Mouse (Mus musculus) cortical plate, adult 2 months (tissue): ENCODE data around the gene Stkld1.

ENCODE experiments used
- CTCF ChIP-seq: fragments of 200-500 bp; IDR thresholded peaks from 2 replicates; pipeline ENCODE4 v1.5.1; 2011; ENCODE audit warnings: mild to moderate bottlenecking, control low read depth, low read length; ENCODE audit not compliant: insufficient read depth; ENCODE audit errors: extremely low read depth
- POLR2A ChIP-seq: fragments of 200-500 bp; IDR thresholded peaks from 2 replicates; pipeline ENCODE4 v1.6.1; 2011; ENCODE audit warnings: mild to moderate bottlenecking, low read length, control low read depth; ENCODE audit not compliant: insufficient read depth; ENCODE audit errors: extremely low read depth

DNA sequence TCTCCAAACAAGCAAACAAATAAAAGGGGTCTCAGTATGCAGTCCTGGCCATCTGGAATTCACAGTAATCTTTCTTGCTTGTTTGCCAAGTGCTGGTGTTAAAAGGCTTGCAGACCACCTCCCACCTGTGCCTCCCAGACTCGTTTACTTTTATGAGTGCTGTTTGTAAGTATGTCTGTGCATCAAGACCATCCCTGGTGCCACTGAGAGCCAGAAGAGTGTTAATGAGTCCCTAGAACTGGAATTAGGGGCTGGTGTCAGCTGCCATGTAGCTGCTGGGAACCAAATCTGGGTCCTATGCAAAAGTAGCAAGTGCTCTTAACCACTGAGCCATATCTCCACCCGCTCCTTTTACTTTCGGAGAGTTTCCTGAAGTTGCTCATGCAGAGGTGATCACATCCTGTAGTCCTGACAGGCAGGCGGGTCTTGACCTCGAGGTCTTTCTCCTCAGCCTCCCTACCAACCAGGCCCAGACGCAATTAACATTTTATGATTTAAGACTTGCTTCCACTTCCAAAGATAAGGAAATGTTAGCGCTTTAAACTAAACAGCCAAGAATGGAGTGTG is 31.9 kb upstream of the Stkld1 start:
- TF ChIP-seq POLR2A (no peak), CTCF (no peak)
